In the genomic region with DNA sequence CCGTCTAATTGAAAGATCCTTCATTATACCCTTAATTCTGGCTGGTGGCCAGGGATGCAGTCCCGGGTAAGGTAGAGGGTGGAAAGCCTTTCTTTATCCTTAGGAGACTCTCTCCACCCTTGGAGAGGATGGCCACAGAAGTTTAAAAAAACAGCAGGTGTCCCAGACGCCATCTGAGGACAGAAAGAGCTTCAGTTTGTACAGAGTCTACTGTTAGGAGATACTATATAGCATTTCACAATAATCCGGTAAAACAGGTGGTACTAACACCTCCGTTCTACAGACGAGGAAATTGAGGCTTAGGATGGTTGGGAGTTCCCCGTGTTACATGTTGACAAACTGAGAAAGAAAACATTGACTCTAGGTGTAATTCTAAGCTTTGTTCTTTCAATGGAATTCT, we compare ENCODE assay signal across 8 mouse cellular contexts. TPM values are rescaled to one million over a fixed set of nuclear protein-coding genes. Genes with fewer than 3 reads are reported as not detected.
A peak's percentile ranks its signal among the peaks of the same experiment; 100 is the strongest.
DNase-seq lines count a peak whose midpoint lies in the region; ATAC-seq and TF ChIP-seq lines count a peak whose summit lies in the region.

No protein-coding gene starts in this region.

- peaks cover 21% of the 10 kb centered on the region for H3K79me2 ChIP-seq in CH12.LX (replicated peaks; ENCODE audit: control insufficient read depth, extremely low read depth, insufficient read depth, poor library complexity, severe bottlenecking)

- intact Hi-C loops in gastrocnemius, adult 2 months (cut with DNase I), result loop anchor here (2.0 to 10.0 kb wide), 3 partner anchors 49 to 431 kb away; a partner anchor contains a TSS
- intact Hi-C loops in gastrocnemius, postnatal 14 days (cut with DNase I; ENCODE audit: low total_unique reads), result no loop called here

- no peak for TF ChIP-seq EP300 in CH12.LX (IDR thresholded peaks at IDR 0.05; ENCODE audit: low read length)

- H3K4me1 ChIP-seq in CH12.LX (ENCODE audit: control insufficient read depth in 1 of 2, insufficient read depth in 2 of 2), result peaks cover 6 to 52% of the 10 kb centered on the region in 2 experiments
- H3K4me1 ChIP-seq in limb, embryonic 12.5 days (replicated peaks), result peaks cover 19% of the 10 kb centered on the region
- H3K4me1 ChIP-seq in stomach, embryonic 14.5 days (ENCODE audit: control insufficient read depth, insufficient read depth, low read length), result peaks cover 5% of the 10 kb centered on the region; the same call in 1 of the 2 replicates

- peak; percentile 23 for ATAC-seq in erythroid progenitor cell, adult 5-6 weeks (replicated peaks; ENCODE audit: low FRiP score, poor library complexity, severe bottlenecking)
- ATAC-seq in limb, embryonic 12.5 days (ENCODE audit: insufficient number of reproducible peaks, insufficient read depth, low FRiP score, low TSS enrichment, low read depth), result no peak
- no peak for ATAC-seq in stomach, embryonic 14.5 days (ENCODE audit: insufficient number of reproducible peaks, insufficient read depth, low FRiP score, low read depth)
- no peak for ATAC-seq in monocyte, adult 5-6 weeks (replicated peaks; ENCODE audit: insufficient number of reproducible peaks, low FRiP score, low TSS enrichment, poor library complexity, severe bottlenecking)

- no peak for TF ChIP-seq CTCF in gastrocnemius, adult 2 months (IDR thresholded peaks at IDR 0.05)
- TF ChIP-seq CTCF in CH12.LX (conservative IDR thresholded peaks at IDR 0.05 in 1 of 2, IDR thresholded peaks at IDR 0.05 in 1 of 2; ENCODE audit: low read depth in 2 of 2, low read length in 2 of 2), result no peak

- dilution Hi-C loops in CH12.LX (cut with MboI; ENCODE audit: extremely low pct_ligation_motif_present, extremely low pct_unique_long_range_greater_than_20kb, low sequenced_read_pairs), result no loop called here

- H3K9ac ChIP-seq in CH12.LX (ENCODE audit: insufficient read depth, low read depth), result peak overlapping the region; percentile 28; the same call in 1 of the 2 replicates
- 0 out of 2 replicates have a peak overlapping the region, but pooled peaks have one; percentile 3 for H3K9ac ChIP-seq in limb, embryonic 12.5 days (replicated peaks)
- no peak overlapping the region for H3K9ac ChIP-seq in stomach, embryonic 14.5 days (replicated peaks; ENCODE audit: low read depth, low read length)

- no peak for TF ChIP-seq RAD21 in CH12.LX (IDR thresholded peaks at IDR 0.05; ENCODE audit: low read depth, low read length)

- peak overlapping the region; percentile 80 for H3K4me3 ChIP-seq in gastrocnemius, adult 2 months
- H3K4me3 ChIP-seq in CH12.LX (replicated peaks in 1 of 3; ENCODE audit: low read depth in 2 of 3, low read length in 2 of 3, poor library complexity in 1 of 3), result peak overlapping the region; percentile 42 to 100 (median 50)
- peak overlapping the region; percentile 80 for H3K4me3 ChIP-seq in limb, embryonic 12.5 days (replicated peaks)
- H3K4me3 ChIP-seq in stomach, embryonic 14.5 days (ENCODE audit: low read depth, low read length), result peak overlapping the region; percentile 26

- no peak for TF ChIP-seq POLR2A in CH12.LX (IDR thresholded peaks at IDR 0.05; ENCODE audit: low read depth, low read length)

- DNase-seq in gastrocnemius, adult 2 months, result no peak
- no peak for DNase-seq in gastrocnemius, postnatal 14 days
- no peak for DNase-seq in CH12.LX (ENCODE audit: extremely low read depth)
- DNase-seq in frontal cortex, adult 2 months (ENCODE audit: extremely low spot score in 1 of 2, low spot score in 1 of 2), result no peak

- WGBS in limb, embryonic 12.5 days, result 22% methylated on average over 7 of the region's 7 CpGs
- WGBS in stomach, embryonic 14.5 days, result 18% methylated on average over 7 of the region's 7 CpGs

- H3K4me2 ChIP-seq in CH12.LX (ENCODE audit: insufficient read depth, low read depth, poor library complexity, severe bottlenecking), result peak overlapping the region; percentile 96
- H3K4me2 ChIP-seq in limb, embryonic 12.5 days, result peak overlapping the region; percentile 53
- H3K4me2 ChIP-seq in stomach, embryonic 14.5 days (replicated peaks; ENCODE audit: low read depth, low read length), result peak overlapping the region; percentile 48

- H3K27ac ChIP-seq in gastrocnemius, adult 2 months, result peak overlapping the region; percentile 89
- H3K27ac ChIP-seq in CH12.LX (ENCODE audit: insufficient read depth, low read depth), result no peak overlapping the region
- H3K27ac ChIP-seq in limb, embryonic 12.5 days, result no peak overlapping the region
- no peak overlapping the region for H3K27ac ChIP-seq in stomach, embryonic 14.5 days (ENCODE audit: low read length)

- H3K27me3 ChIP-seq in CH12.LX (replicated peaks), result no peaks in the 10 kb centered on the region
- no peaks in the 10 kb centered on the region; the same call in 1 of the 2 replicates for H3K27me3 ChIP-seq in limb, embryonic 12.5 days
- H3K27me3 ChIP-seq in stomach, embryonic 14.5 days (ENCODE audit: control insufficient read depth, insufficient read depth, low read length), result no peaks in the 10 kb centered on the region

- H3K9me3 ChIP-seq in CH12.LX (replicated peaks; ENCODE audit: low read length), result no peaks in the 10 kb centered on the region
- no peaks in the 10 kb centered on the region for H3K9me3 ChIP-seq in limb, embryonic 12.5 days
- H3K9me3 ChIP-seq in stomach, embryonic 14.5 days (ENCODE audit: control insufficient read depth, low read depth, low read length), result no peaks in the 10 kb centered on the region

- in situ Hi-C loops in CH12.LX (cut with MboI; ENCODE audit: low pct_ligation_motif_present, low pct_unique_long_range_greater_than_20kb, low sequenced_read_pairs), result no loop called here

- H3K36me3 ChIP-seq in CH12.LX (replicated peaks in 1 of 2; ENCODE audit: control insufficient read depth in 1 of 2, insufficient read depth in 1 of 2, low read length in 1 of 2), result no peaks in the 10 kb centered on the region
- no peaks in the 10 kb centered on the region for H3K36me3 ChIP-seq in limb, embryonic 12.5 days
- no peaks in the 10 kb centered on the region for H3K36me3 ChIP-seq in stomach, embryonic 14.5 days (ENCODE audit: control insufficient read depth, insufficient read depth, low read length)

TF ChIP-seq in CH12.LX, 34 proteins besides CTCF, POLR2A, EP300 and RAD21:
- TF ChIP-seq MAFK (IDR thresholded peaks at IDR 0.05; ENCODE audit: insufficient replicate concordance, low read length), result no peak
- no peak for TF ChIP-seq MEF2A (IDR thresholded peaks at IDR 0.05; ENCODE audit: borderline replicate concordance, low read depth, low read length)
- no peak for TF ChIP-seq USF1 (IDR thresholded peaks at IDR 0.05; ENCODE audit: low read depth, low read length)
- TF ChIP-seq BHLHE40 (IDR thresholded peaks at IDR 0.05; ENCODE audit: low read depth, low read length), result no peak
- TF ChIP-seq JUND (conservative IDR thresholded peaks at IDR 0.05; ENCODE audit: low read depth, low read length), result no peak
- TF ChIP-seq TBP (conservative IDR thresholded peaks at IDR 0.05; ENCODE audit: low read depth, low read length), result peak; percentile 46; the same call in 1 of the 2 replicates

RNA-seq across cellular contexts. Expression of a gene that starts 0.6 kb away (rescaled TPM):
- 10 to 100 TPM; 18.1 to 22.5 TPM for total RNA-seq in gastrocnemius, adult 2 months (2021)
- 10 to 100 TPM; 10.4 to 11.7 TPM for total RNA-seq in gastrocnemius, postnatal 14 days (2021)
- total RNA-seq in CH12.LX (2012; rRNA removed), result 19.4 and 20.2 TPM in 2 replicates
- total RNA-seq in CH12.LX (2014; rRNA removed), result 29.4 and 32.5 TPM in 2 replicates
- polyA plus RNA-seq in CH12.LX (2012; ENCODE audit: insufficient read length, low read depth), result 22.0 and 22.1 TPM in 2 replicates
- 13.3 and 16.3 TPM in 2 replicates for total RNA-seq in erythroid progenitor cell, adult 5-6 weeks (2015; ENCODE audit: low replicate concordance)
- total RNA-seq in erythroid progenitor cell, adult 5-6 weeks (2017; ENCODE audit: low replicate concordance), result 14.1 and 15.8 TPM in 2 replicates
- 14.0 and 14.4 TPM in 2 replicates for polyA plus RNA-seq in limb, embryonic 12.5 days (2016; fragmentation: Nextera tagmentation; extraction: Ambion mirVana)
- polyA plus RNA-seq in stomach, embryonic 14.5 days (2014; fragmentation: Nextera tagmentation; extraction: Ambion mirVana), result 16.7 and 18.1 TPM in 2 replicates
- total RNA-seq in monocyte, adult 5-6 weeks (2017), result 102 to 118 TPM (median 103 TPM) in 3 replicates
- 27.0 and 29.2 TPM in 2 replicates for polyA plus RNA-seq in frontal cortex, adult 2 months (2012; rRNA removed)

RNA-seq across cellular contexts. Expression of a gene that starts 49.1 kb away (rescaled TPM):
- total RNA-seq in gastrocnemius, adult 2 months (2021), result under 1 TPM; 0.31 to 0.53 TPM
- total RNA-seq in gastrocnemius, postnatal 14 days (2021), result under 1 TPM; 0.66 to 0.73 TPM
- 10.9 and 11.7 TPM in 2 replicates for total RNA-seq in CH12.LX (2012; rRNA removed)
- 3.5 and 4.3 TPM in 2 replicates for total RNA-seq in CH12.LX (2014; rRNA removed)
- 7.5 and 7.7 TPM in 2 replicates for polyA plus RNA-seq in CH12.LX (2012; ENCODE audit: insufficient read length, low read depth)
- total RNA-seq in erythroid progenitor cell, adult 5-6 weeks (2015; ENCODE audit: low replicate concordance), result 4.0 TPM in 1 of 2 replicates, not detected in the other
- 0.26 and 0.53 TPM in 2 replicates for total RNA-seq in erythroid progenitor cell, adult 5-6 weeks (2017; ENCODE audit: low replicate concordance)
- polyA plus RNA-seq in limb, embryonic 12.5 days (2016; fragmentation: Nextera tagmentation; extraction: Ambion mirVana), result 0.18 and 0.33 TPM in 2 replicates
- polyA plus RNA-seq in stomach, embryonic 14.5 days (2014; fragmentation: Nextera tagmentation; extraction: Ambion mirVana), result 0.13 and 0.25 TPM in 2 replicates
- total RNA-seq in monocyte, adult 5-6 weeks (2017), result 6.7 to 12.7 TPM (median 8.3 TPM) in 3 replicates
- polyA plus RNA-seq in frontal cortex, adult 2 months (2012; rRNA removed), result 0.17 and 0.18 TPM in 2 replicates

Comparison
In these comparisons a context has a peak if more than half of its experiments do, and no peak if none do; other contexts are left out.
1. H3K4me3 ChIP-seq: peak in every context shown above with its lines; median percentile 80 in gastrocnemius, adult 2 months; 80 in limb, embryonic 12.5 days; 50 in CH12.LX; 26 in stomach, embryonic 14.5 days.